Mouse (Mus musculus) embryo, embryonic 9.5 days (tissue): Measurements from ENCODE around the gene Cd209d.
"Not testable (repeated sequence)": the region's sequence is repeated elsewhere in the genome, so short reads cannot be mapped to it uniquely, and the experiment has no call there.

Source experiments
- DNase-seq: peaks from one replicate; pipeline ENCODE4 v3.0.0-alpha.2; 2017; ENCODE audit errors: extremely low spot score

Cd209d gene

GRCm38 (mm10) chr8:3878455-3878854 is at the start of gene Cd209d:
TSS of gene Cd209d (minus strand) at chr8:3878555.
- no peak for DNase-seq

- no peak for DNase-seq
Observed at GRCm38 (mm10) chr8:3926744-3927143, 48.4 kb upstream of the Cd209d start, which contains the start of gene Cd209b. TSS of gene Cd209b (minus strand) at chr8:3926844.

- no peak for DNase-seq
Observed at GRCm38 (mm10) chr8:3876121-3876520, 2.2 kb downstream of the Cd209d start.

- not testable (repeated sequence) for DNase-seq
Observed at GRCm38 (mm10) chr8:3862736-3863135, 15.6 kb downstream of the Cd209d start.

- no peak for DNase-seq
Observed at GRCm38 (mm10) chr8:3854209-3854608, 24.1 kb downstream of the Cd209d start, which contains the start of gene Cd209e. TSS of gene Cd209e (minus strand) at chr8:3854309.
